Mouse (Mus musculus): ENCODE results near the gene Oas1d. TPM values are rescaled to one million over a fixed set of nuclear protein-coding genes. Genes with fewer than 3 reads are reported as not detected.
"Not testable (repeated sequence)": the region's sequence is repeated elsewhere in the genome, so short reads cannot be mapped to it uniquely, and the experiment has no call there.

The Oas1d gene
- total RNA-seq, 2 experiments from 2014 or later = not detected

- no peak for TF ChIP-seq CTCF (IDR thresholded peaks at IDR 0.05)
- H3K4me3 ChIP-seq = no peak overlapping the region
- no peak for DNase-seq (ENCODE audit: extremely low spot score in 1 of 2, low spot score in 2 of 2)
- no peak overlapping the region for H3K27ac ChIP-seq
- intact Hi-C loops (cut with DNase I) = loop anchor here (5.0 kb wide), 1 partner anchor 36 kb away; no protein-coding TSS in a partner anchor
These were observed 6.0 kb upstream of the Oas1d start for GRCm38 (mm10) chr5:120908196-120908920.

DNA sequence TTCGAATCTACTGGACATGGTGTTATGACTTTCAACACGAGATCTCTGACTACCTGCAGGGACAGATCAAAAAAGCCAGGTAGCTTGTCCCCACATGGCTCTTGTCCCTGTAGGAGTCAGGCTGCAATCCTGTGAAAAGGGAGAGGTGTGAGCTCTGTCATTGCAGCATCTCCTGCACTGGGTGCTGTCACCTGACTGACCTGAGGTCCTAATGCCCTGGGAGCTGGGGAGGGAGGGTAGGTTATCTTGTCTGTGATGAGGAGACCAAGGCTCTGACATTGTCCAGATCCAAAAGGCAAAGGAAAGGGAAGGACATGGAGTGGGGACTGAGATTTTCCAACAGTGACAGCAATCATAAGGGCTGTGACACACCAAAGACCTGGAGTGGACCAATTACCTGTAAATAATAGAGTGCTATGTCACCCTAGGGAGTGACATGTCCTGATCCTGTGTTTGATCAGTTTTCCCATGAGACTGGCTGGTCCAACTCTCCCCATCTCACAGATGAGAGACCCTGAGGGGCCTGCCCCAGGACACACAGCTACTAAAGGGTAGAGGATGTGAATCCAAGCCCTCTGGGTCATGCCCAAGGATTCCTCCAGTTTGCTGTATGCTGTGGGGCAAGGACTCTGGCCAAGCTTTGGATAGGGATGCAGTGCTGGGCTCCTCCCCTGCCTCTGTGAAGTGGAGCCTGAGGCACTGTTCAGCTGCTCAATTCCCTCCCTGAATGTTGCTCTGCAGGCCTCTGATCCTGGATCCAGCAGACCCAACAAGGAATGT is 5.0 kb downstream of the Oas1d start:
- H3K4me3 ChIP-seq; DNase-seq (ENCODE audit: extremely low spot score in 1 of 2, low spot score in 2 of 2); intact Hi-C loops (cut with DNase I); H3K27ac ChIP-seq: not testable (repeated sequence)

DNA sequence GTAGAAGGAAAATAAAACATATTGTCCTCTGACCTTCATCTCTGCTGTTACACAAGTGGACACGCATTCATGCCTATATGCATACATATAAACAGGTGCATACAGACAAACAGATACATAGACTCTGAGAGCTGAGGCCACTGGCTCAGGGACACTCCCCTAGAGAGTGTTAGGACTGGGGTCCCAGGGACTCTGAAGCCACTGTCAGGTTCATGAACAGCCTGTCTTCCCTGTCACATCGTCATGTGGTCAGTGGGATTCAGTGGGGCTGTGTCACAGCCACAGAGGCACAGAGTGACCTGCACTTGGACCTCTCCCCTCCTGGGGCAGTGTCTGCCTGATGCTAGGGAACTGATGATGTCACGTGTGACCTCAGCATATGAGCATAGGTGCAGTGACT is 6.0 kb downstream of the Oas1d start:
- no peak overlapping the region for H3K27ac ChIP-seq
- TF ChIP-seq CTCF (IDR thresholded peaks at IDR 0.05) = no peak
- no peak overlapping the region for H3K4me3 ChIP-seq
- no peak for DNase-seq (ENCODE audit: extremely low spot score in 1 of 2, low spot score in 2 of 2)
- intact Hi-C loops (cut with DNase I) = no loop called here

DNA sequence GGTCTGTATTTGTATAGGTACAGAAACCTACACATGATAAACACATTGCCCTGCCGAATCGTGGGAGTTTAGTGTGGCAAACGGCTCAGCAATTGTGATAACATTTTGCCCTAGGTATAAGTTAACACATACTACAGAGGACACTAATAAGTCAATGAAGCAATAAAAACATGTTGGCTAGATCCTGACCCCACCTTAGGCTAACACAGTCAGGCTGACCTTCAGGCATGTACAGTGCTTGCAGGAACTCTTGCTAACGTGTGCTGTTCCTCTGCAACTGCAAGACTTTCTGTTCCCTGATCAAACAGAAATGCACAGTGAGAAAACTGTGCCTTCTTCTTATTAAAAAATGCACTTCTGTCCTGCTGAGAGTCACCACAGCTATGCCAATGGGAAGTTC is 9.6 kb downstream of the Oas1d start:
- DNase-seq (ENCODE audit: extremely low spot score in 1 of 2, low spot score in 2 of 2) = no peak
- Histone ChIP-seq H3K27ac (no peak overlapping the region), H3K4me3 (no peak overlapping the region)
- TF ChIP-seq CTCF (IDR thresholded peaks at IDR 0.05) = no peak
- intact Hi-C loops (cut with DNase I) = loop anchor here (2.0 kb wide), 1 partner anchor 93 kb away; no protein-coding TSS in a partner anchor

- not testable (repeated sequence) for DNase-seq (ENCODE audit: extremely low spot score in 1 of 2, low spot score in 2 of 2); H3K27ac ChIP-seq; H3K4me3 ChIP-seq
- intact Hi-C loops (cut with DNase I) = loop anchor here (2.0 kb wide), 1 partner anchor 94 kb away; no protein-coding TSS in a partner anchor
These were observed 10.2 kb downstream of the Oas1d start for GRCm38 (mm10) chr5:120924520-120924919.

- H3K4me3 ChIP-seq; intact Hi-C loops (cut with DNase I); H3K27ac ChIP-seq; DNase-seq (ENCODE audit: extremely low spot score in 1 of 2, low spot score in 2 of 2): not testable (repeated sequence)
These were observed 12.0 kb downstream of the Oas1d start for GRCm38 (mm10) chr5:120926311-120926710.

GRCm38 (mm10) chr5:120927036-120927435 is 12.7 kb downstream of the Oas1d start:
- Histone ChIP-seq H3K27ac (no peak overlapping the region), H3K4me3 (no peak overlapping the region)
- DNase-seq (ENCODE audit: extremely low spot score in 1 of 2, low spot score in 2 of 2) = no peak
- TF ChIP-seq CTCF (IDR thresholded peaks at IDR 0.05) = peak; percentile 51
- intact Hi-C loops (cut with DNase I) = no loop called here

- H3K4me3 ChIP-seq = no peak overlapping the region
- TF ChIP-seq CTCF (IDR thresholded peaks at IDR 0.05) = no peak
- no peak for DNase-seq (ENCODE audit: extremely low spot score in 1 of 2, low spot score in 2 of 2)
- no peak overlapping the region for H3K27ac ChIP-seq
- intact Hi-C loops (cut with DNase I) = no loop called here
These were observed 19.6 kb downstream of the Oas1d start for GRCm38 (mm10) chr5:120933966-120934365.

GRCm38 (mm10) chr5:120937841-120938240 is 23.5 kb downstream of the Oas1d start:
- no peak for TF ChIP-seq CTCF (IDR thresholded peaks at IDR 0.05)
- H3K27ac ChIP-seq = no peak overlapping the region
- no peak overlapping the region for H3K4me3 ChIP-seq
- intact Hi-C loops (cut with DNase I) = no loop called here
- no peak for DNase-seq (ENCODE audit: extremely low spot score in 1 of 2, low spot score in 2 of 2)

GRCm38 (mm10) chr5:120938586-120938985 is 24.2 kb downstream of the Oas1d start:
- DNase-seq (ENCODE audit: extremely low spot score in 1 of 2, low spot score in 2 of 2) = no peak
- Histone ChIP-seq H3K27ac (no peak overlapping the region), H3K4me3 (no peak overlapping the region)
- no peak; the same call in 1 of the 2 replicates for TF ChIP-seq CTCF (IDR thresholded peaks at IDR 0.05)
- intact Hi-C loops (cut with DNase I) = no loop called here

- no peak overlapping the region for H3K27ac ChIP-seq
- peak in 1 of 2 experiments; percentile 27 for DNase-seq (ENCODE audit: extremely low spot score in 1 of 2, low spot score in 2 of 2)
- H3K4me3 ChIP-seq = no peak overlapping the region
- TF ChIP-seq CTCF (IDR thresholded peaks at IDR 0.05) = no peak
- intact Hi-C loops (cut with DNase I) = no loop called here
These were observed 27.7 kb downstream of the Oas1d start for GRCm38 (mm10) chr5:120942076-120942475.

DNA sequence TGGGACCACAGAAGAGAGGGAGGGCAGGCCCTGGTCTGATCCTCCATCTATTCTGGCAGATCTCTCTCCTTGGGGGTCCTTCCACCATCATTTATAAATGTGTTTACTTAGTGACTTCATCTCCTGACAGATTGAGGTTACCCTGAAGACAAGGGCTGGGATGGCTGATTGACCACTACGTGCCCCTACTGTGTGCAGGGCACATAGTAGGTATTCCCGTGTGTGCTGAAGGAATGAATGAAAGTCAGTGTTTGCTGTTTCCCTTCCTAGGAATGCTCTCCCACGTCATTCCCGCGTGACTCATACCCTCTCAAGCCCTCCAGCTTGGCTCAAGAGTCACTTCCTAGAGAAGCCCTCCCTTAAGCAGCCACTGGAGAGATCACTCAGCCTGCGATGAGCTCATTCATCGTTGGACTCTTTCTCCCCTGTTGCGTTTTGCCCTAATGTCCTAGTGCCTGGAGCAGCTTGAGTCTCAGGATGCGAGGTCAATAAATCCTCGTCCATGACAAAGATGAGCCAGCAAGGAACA is 38.0 kb downstream of the Oas1d start:
- intact Hi-C loops (cut with DNase I) = no loop called here
- DNase-seq (ENCODE audit: extremely low spot score in 1 of 2, low spot score in 2 of 2) = no peak
- no peak overlapping the region for H3K4me3 ChIP-seq
- H3K27ac ChIP-seq = no peak overlapping the region
- TF ChIP-seq CTCF (IDR thresholded peaks at IDR 0.05) = no peak

All from left cerebral cortex, adult 2 months (tissue).